Mouse (Mus musculus) urinary bladder, postnatal 25 days (tissue): Measurements from ENCODE around the gene Nrp2.

Experiments used
- DNase-seq: peaks from one replicate; pipeline ENCODE4 v3.0.0; 2022; ENCODE audit warnings: low spot score

Nrp2 gene

DNA sequence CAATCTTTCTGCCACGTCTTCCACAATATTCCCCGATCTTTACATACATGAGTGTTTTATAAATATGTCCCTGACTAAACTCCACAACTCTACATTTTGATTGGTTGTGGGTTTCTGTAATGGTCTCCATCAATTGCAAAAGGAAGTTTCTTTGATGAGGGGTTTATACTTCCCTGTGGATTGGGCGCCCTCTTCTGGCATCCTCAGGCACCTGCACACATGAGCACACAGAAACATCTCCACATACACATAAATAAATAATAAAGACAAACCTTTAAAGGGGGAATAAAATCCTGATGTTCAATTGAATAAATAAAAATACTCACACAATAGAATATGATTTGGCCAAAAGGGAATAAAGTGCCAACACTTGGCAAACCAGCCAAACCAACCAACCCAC is 117.1 kb downstream of the Nrp2 start:
- no peak for DNase-seq

- DNase-seq: no peak
Observed at GRCm38 (mm10) chr1:62821509-62822398, 118.7 kb downstream of the Nrp2 start.

DNA sequence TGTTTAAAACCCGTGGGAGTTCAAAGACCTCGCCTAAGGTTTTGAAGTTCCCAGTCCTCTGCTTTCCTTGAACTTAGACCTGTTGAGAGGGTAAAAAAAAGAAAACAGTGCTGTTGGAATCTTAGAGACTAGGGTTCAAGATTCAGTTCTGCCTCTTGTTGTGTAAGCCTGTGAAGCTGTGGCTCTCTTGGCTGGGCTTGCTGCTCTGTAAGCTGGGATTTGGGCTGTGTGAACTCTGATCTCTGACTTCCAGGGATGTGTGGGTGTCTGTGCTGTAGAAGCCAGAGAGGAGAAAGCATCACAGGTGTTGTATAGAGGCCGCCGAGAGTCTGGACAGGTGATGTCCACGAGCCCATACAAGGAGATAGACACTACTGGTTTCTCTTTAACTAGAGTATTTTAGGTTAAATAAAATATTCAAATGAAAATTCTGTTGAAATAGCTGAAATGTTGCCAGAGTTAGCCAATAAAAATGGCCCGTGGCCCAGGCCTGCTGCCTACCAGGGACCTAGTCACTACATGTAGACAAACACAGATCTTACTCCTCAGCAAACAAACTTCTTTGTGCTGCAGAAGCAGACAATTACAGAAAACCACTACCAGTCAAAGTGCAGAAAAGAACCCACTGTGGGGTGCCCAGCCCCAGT is 120.6 kb downstream of the Nrp2 start:
- peak; percentile 39 for DNase-seq

DNA sequence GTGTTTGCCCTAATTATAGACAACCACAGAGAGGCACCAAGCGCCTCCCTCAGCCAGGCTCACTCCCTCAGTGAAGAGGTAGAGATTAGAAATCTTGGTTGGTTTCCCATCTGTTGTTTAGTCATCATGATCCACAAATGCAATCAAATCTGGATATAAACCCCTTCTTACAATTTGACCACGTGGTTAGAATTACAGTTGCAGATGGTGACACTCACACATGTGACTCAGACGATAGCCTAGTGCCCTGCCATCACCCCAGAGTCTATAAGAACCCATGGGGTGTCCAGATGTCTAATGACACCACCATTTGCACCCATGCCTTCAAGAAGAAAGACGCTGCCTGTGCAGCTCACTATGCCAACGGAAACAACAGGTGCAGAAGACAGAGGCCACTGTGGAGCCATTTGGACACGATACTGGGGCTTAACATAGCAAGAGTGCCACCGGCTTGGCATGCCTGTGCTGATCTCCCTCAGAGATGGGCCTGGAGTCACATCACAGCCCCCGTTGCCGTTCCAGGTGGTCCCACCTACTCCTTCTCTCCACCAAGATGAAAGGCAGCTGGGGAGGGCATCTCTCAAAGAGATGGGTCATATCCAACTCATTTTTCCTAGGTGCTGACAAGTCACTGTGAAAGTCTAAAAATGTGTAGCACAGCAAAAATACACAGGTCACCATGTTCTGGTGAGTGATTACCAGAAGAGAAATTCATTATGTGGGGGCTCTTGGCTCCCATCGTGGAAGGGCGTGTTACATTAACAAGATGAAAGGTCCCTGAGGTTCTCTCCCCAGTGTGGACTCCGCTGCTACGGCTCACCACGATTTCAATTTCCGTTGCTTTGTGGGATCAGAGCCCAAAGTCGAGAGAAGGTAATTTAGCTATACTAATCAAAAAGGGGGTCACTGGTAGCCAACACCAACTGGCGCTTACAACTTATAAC is 123.0 kb downstream of the Nrp2 start:
- DNase-seq: no peak

- no peak for DNase-seq
Observed at GRCm38 (mm10) chr1:62827316-62827715, 124.2 kb downstream of the Nrp2 start.

GRCm38 (mm10) chr1:62828156-62828555 is 125.1 kb downstream of the Nrp2 start:
- no peak for DNase-seq

DNA sequence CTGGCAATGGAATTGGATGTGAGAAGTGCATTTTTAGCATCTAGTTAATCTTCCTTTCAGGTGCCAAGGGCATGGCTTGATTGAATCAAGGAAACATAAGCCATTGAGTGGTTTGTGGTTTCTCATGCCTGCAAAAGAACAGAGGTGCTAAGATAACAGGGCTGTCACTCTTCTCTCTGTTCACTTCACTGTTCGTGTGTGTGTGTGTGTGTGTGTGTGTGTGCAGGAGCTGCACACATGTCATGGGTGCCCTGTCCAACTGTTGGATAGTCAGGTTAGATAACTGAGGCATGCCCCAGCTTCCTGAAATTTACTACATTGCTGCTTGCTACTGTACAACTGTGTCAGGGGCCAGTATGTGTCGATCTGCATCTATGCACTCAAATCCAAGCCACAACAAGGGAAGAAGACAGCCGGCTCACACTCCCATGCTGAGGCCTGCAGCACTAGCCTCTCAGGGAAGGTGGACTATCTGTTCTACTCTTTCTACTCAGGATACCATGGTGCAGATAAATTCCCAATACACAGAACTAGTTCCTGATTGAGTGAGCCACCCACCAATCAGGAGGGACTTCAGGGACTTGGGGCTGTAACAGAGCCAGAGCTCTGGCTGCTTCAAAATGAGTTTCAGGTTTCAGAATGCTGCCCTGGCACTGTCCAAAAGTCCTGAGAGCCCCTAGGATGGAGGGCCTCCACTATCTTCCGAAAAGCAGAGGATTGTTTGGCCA is 126.8 kb downstream of the Nrp2 start:
- no peak for DNase-seq

DNA sequence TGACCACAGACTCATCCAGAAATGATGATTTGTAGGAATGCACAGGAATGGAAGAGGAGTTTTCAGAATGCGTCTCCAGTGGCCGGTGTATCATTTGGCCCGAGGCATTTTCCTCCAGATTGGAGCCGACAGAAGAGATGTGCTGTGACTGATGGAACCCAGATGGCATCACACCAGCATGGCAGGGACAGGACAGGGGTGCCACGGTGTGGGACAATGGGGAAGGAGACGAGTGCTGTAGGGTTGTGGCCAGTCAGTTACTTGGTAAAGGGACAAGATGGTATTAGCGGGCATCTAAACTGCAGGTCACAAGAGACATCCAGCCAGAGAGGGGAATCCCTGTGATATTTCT is 127.3 kb downstream of the Nrp2 start:
- no peak for DNase-seq

DNA sequence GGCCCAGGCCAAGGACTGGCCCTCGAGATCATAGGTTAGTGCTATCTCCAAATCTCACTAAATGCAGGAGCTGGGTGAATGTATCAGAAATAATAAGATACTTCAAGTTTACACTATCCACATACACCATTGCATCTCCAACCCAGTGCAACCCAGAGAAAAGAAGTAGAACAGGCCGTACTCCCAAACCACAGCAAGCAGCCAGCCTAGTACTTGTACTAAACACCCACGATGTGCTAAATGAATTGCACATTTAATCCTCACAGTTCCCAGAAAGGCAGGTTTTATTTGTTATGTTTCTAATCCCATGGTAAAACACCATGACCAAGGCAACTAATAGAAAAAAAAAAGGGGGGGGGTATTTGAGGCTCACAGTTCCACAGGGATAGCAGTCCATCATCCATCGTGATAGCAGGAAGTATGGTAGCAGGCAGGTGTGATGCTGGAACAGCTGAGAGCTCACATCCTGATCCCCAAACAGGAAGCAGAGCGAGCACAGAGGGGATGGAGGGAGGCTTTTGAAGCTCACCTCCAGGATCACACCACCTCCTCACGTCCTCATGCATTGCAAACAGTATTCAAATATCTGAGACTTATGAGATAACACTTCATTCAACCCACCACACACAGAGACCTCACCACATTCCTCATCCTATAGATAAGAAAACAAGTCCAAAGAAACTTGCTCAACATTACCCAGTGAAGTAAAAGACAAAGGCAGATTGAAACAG is 128.8 kb downstream of the Nrp2 start:
- DNase-seq: no peak

GRCm38 (mm10) chr1:62833356-62833755 is 130.3 kb downstream of the Nrp2 start:
- DNase-seq: no peak

DNA sequence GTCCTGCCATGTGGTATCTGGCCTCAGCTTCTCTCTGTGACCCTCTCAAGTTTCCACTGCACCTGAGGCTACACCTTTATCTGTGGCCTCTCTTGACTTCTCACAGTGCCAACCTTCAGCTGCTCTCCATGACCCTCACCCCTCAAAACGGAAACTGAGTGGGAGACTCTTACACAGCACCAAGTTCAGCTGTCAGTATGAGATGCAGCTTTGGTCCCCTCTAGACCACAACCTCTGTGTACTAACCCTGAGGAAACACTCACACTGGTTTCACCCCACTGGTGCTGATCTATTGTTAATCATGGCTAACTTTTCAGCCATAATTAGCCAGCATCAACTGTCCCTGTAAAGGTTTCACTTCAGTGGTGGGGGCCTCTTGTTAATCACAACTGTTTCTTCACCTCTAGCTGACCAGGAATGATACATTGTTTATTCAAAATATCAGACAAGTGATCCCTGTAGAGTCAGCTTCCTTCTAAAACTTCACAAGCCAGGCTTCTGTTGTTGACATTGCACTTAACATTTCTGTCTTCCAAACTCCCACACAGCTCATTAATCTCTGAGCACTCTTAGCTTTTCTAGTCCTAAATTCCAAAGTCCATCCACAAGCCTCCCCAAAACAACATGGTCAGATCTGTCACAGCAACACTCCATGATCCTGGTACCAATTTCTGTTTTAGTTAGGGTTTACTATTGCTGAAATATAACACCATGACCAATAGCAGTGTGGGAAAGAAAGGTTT is 131.5 kb downstream of the Nrp2 start:
- DNase-seq: no peak

DNA sequence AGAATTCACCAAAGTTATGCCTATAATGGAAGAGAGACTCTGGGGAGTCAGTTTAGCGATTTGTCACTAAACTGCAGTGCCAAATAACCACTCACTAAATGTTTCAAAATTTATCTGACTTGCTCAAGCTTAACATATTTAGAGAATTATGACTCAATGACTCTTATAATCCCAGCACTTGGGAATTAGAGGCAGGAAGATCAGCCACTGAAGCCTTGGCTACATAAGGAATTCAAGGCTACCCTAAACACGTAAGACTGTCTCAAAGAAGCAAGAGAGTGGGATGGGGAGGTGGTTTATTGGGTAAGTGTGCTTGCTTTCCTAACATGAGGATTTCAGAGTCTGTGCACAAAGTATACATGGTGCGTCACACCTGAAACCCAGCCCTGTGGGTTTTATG is 135.0 kb downstream of the Nrp2 start:
- no peak for DNase-seq

- DNase-seq: no peak
Observed at GRCm38 (mm10) chr1:62838631-62839030, 135.5 kb downstream of the Nrp2 start.

- no peak for DNase-seq
Observed at GRCm38 (mm10) chr1:62843215-62843614, 140.1 kb downstream of the Nrp2 start.

- DNase-seq: no peak
Observed at GRCm38 (mm10) chr1:62850990-62851940, 148.2 kb downstream of the Nrp2 start.

DNA sequence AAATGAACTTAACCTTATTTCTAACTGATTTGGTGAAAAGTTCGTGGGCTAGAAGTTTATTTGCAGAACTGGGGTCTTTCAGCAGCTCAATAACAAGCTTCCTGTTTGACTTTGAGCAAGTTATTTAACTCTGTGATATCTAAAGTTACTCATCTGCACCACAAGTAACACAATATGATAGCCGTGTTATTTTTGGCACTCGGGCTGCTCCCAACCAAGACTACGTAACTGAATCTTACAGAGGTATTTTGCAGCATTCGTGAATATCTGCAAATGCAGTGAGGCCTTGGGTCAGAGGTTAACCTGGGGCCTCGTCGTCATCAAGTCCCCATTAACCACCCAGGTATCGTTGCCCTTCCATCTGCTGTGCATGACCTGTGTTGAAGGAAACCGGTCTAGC is 150.3 kb downstream of the Nrp2 start:
- no peak for DNase-seq

- DNase-seq: no peak
Observed at GRCm38 (mm10) chr1:62853996-62854395, 150.9 kb downstream of the Nrp2 start.

- no peak for DNase-seq
Observed at GRCm38 (mm10) chr1:62859098-62859497, 156.0 kb downstream of the Nrp2 start.
